Mouse (Mus musculus) left cerebral cortex, postnatal 36 days (tissue): Measurements from ENCODE around the gene Iffo1. TPM values are rescaled to one million over a fixed set of nuclear protein-coding genes. Genes with fewer than 3 reads are reported as not detected.

Experiments
- DNase-seq, 2 experiments: peaks; one replicate each; pipeline ENCODE4 v3.0.0; 2021 to 2022; ENCODE audit warnings: low spot score in 2 of 2, mixed read lengths in 1 of 2
- intact Hi-C: fragments of 180-260 bp; cut with DNase I; formaldehyde crosslinking; loops from one replicate; pipeline ENCODE4 v1.15.1; 2025
- microRNA-seq: library from miRNA; unstranded; fragments of <30 nt; microRNA quantifications from one replicate; pipeline ENCODE4 v1.2.0, GENCODE M21; 2022
- total RNA-seq, 2 experiments: library from RNA; stranded (reverse); gene quantifications; 2 replicates each; pipeline ENCODE4 v1.2.3; 2021

Iffo1 gene
- total RNA-seq, 2 experiments from 2014 or later, result 63.0 to 67.2 TPM

DNA sequence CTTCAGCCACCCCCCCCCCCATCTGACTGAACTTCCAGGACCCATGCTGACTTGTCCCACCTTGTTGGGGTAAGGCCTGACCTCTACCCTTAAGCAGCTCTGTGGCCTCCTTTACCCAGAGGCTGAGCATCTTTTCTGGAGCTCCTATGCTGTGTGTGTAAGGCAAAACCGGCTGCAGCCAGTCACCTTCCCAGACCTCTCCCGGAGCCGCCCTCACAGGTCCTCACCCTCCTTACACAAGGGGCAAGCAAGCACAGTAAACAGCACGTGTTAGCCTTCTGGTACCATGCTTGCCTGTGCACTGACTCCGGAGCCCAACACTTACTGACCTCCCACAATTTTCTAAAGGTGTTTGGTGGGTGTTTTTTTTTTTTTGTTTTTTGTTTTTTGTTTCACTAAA lies 30.4 kb downstream of the Iffo1 start:
- intact Hi-C loops, result no loop called here
- DNase-seq, result no peak

DNA sequence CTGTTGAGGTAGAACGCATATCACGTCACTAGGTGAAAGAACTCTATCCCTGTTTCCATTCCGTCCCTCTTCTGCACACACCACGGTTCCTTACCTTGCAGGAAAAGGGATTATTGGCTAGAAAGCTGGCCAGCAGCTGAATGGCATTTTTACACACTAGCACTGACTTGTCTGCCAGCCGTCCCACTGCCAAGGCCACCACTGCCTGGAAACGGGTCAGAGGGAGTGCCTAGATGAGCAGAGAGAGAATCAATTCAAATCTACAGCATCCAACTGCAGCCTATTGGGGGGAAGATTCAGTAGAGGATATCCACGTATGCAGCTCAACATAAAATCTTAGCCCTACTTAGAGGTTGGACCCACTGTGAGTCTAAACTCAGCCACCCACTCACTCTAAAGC lies 34.6 kb downstream of the Iffo1 start:
- intact Hi-C loops, result no loop called here
- DNase-seq, result no peak

DNA sequence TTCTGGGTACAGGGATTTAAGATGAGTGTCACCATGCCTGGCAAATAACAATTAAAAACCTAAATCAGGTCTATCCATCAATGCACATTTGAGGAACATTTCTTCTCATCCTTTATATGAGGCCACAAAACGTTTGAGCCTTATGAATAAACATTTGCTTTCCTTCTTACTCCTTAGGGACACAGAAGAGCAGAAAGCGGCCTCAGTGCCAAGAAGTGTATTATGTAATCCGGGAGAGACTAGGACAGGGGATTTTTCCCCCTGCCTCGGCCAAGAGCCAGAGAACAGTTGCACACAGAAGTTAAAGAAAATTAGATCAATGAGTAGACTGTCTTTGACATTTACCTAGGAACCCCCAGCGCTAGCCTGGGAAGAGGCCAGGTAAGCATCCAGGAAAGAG lies 37.1 kb downstream of the Iffo1 start:
- peak in 1 of 2 experiments; percentile 28 for DNase-seq
- intact Hi-C loops, result no loop called here

DNA sequence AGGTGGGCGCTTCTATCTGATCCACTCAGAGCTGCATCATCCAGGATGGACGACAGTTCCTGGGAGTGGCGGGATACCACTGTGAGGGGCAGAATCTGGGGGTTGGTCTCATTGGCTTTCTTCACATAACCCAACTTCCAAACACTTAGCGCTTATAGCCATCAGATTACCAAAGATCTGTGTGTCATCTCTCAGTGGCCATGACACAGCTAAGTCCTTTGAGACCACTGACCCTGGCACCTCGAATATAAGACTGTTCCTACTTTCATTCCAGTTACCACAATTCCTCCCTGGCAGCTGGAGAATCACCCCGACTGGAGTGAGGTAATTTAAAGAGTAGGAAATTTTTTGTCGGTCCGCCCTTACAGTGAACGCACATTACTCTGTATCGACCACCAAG lies 41.2 kb downstream of the Iffo1 start:
- DNase-seq, result no peak
- intact Hi-C loops, result no loop called here

DNA sequence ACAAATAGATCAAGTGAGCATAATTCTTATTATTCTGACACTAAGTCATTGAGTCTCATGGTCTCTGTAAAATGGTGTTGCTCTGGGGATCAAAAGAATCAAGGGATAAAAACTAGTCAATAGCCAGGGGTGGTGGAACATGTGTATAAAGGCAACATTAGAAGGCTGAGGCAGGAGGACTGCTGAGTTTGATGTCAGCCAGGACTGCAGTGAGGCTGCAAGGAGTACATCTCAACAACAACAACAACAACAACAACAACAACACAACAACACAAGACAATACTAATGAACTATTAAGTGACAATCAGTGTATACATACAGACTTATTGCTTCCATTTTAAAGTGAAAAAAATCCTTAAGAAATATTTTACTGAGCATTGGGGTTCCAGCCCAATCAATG lies 45.8 kb downstream of the Iffo1 start:
- no peak for DNase-seq
- intact Hi-C loops, result no loop called here

DNA sequence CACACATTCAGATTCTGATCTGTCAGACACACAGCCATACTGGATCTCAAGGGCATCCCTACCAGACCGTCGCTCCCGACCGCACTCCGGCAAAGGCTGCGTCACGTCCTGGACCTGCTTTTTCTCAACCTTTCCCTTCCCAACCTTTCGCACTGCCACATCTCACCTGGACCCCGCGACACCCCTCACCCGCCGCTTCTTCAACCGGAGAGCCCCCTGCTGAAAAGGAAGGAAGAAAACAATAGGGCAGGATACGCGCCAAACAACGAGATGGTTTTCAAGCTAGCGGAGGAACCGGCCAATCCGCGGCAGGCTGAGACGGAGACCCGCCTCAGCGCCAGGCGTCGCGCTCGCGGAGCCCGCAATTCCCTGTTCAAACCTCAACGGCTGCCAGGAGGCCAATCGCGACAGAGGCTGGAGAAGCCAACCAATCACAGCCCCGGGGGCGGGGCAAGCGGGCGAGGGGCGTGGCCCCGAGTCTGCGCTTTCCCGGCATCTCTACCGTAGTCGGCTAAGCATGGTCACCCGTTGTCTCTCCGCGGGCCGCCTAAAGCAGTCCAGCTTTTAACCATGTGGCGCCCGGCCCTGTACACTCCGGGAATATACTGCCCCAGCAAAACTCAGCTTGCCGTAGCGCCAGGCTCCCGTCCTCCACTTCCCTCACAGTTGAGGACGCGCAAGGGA lies 46.4 kb downstream of the Iffo1 start, which contains the start of the genes Ncapd2 and Mrpl51:
Gene Ncapd2, minus strand, starts transcription at position 370 of the 684 bp plus-strand sequence.
Gene Mrpl51, plus strand, starts transcription at position 470 of the 684 bp plus-strand sequence.
- DNase-seq, result peak; percentile 96
- intact Hi-C loops, result no loop called here

DNA sequence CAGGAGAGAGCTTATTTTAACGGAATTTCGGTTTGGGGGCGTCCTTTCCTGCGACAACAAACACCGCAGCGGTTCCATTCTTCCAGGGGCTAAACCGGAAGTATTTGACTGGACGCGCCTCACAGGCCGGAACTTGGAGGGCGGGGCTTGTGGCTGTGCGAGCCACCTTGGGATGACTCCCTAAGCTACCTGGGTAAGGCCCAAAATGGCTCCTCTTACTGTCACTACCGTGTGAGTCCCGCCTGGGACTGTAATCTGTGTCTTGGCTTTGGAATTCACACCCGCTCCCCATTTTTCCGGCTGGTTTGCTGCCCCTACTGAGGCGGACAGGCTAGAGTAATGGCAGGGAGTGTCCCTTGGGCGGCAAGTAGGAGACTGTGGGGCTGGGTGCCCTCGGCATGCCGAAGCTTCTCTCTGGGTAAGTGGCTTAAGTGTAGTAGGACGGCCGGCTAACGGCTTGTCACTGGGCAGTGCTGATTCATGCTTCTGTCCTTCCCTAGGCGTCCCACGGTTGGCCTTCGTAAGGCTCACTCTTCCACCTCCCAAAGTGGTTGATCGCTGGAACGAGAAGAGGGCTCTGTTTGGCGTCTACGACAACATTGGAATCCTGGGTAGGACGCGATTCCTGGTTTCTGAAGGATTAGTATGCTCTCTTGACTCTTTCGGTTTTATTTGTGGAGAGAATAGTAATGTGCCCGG lies 47.1 kb downstream of the Iffo1 start:
- peak; percentile 90 to 93 for DNase-seq
- intact Hi-C loops, result no loop called here

DNA sequence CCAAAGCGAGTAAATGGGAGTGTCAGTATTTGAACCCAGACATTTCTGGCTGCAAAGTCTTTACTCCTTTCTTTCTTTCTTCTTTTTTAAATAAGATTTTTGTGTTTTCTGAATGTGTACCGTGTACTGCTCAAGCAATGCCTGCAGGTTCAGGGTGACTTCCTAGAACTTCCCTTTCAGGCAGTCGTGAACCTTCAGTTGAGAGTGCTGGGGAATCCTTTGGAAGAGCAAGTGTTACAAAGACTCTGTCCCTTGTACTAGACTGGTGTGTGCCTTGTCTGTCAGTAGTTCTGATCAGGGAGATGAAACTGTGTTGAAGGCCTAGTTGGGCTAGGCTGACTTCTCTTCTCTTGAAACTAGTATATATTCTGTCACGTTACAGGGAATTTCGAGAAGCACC lies 47.8 kb downstream of the Iffo1 start:
- intact Hi-C loops, result no loop called here
- no peak for DNase-seq

DNA sequence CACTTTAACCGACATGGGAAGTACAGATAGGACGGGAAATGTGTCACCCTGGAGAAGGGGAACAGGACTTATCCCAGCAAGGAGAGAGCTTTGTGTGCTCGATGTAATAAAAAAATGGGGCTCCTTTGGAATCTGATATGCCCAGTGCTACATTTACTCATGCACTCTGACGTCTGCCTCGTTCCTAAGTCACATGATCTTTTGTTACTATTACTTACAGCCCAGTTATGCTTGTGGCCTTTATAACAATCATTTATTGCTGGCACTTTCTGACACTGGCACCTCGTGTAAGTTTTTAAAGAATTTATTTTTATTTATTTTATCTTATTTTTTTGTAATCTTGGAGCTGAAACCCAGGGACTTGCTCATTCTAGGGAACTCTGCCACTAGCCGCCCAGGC lies 48.3 kb downstream of the Iffo1 start:
- intact Hi-C loops, result no loop called here
- no peak for DNase-seq

DNA sequence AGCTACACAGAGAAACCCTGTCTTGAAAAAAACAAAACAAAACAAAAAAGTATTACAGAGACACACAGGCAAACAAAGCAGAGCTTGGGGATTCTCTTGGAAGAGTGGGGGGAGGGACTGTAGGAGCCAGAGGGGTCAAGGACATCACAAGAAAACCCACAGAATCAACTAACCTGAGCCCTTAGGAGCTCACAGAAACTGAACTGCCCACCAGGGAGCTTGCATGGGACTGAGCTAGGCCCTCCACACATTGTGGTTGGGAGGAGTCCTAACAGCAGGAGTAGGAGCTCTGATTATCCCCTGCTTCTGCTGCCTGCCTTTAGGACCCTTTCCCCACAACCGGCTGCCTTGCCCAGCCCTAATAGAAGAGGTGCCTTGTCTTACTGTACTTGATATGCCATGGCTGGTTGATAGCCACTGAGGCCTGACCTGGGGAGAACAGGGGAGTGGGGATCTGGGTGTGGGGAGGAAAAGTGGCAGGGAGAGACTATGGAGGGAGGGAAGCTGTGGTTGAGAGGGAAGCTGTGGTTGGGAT lies 50.6 kb downstream of the Iffo1 start:
- intact Hi-C loops, result no loop called here
- no peak for DNase-seq

DNA sequence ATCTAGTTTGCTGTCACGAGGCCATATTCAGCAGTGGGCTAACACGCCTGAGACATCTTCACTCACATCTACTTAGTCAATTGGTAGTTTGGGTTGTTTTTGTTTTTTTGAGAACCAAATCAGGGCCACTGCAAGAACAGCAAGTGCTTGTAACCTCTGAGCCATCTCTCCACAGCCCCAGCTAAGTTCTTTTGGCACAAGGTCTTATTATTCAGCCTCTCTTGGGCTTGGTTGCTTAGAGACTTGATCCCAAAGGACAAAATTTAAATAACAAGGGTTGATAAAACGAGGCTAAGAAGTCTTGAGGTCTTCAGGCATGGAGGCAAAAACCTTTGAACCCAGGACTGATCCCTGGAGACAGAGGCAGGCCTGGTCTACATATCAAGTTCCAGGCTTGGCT lies 51.3 kb downstream of the Iffo1 start:
- intact Hi-C loops, result no loop called here
- no peak for DNase-seq

DNA sequence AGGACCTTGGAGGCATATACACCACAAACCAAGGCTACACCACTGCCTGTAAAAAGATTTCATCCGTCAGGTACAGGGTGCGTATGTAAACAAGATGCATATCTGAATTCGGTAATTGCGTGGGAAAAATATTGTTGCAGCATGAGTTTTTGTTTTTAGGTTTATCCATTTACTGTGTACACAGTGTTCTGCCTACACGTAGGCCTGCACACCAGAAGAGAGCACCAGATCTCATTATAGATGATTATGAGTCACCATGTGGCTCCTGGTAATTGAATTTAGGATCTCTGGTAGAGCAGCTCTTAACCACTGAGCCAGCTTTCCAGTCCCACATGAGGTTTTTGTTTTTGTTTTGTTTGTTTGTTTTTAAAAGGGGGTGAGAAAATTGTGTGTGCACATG lies 52.1 kb downstream of the Iffo1 start:
- intact Hi-C loops, result no loop called here
- no peak for DNase-seq

DNA sequence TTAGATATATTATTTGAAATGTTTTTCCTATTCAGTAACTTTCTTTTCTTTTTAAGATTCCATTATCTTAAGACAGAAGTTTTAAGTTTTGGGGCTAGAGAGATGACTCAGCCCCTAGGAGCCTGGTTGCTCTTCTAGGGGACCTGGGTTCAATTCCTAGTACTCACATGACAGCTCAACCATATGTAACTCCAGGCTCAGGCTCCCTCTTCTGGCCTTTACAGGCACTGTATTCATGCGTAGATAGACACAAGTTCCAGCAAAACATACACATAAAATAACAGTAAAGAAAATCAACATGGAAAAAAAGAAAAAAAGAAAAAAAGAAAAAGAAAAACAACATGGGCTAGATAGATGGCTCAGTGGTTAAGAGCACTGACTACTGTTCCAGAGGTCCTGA lies 65.4 kb downstream of the Iffo1 start:
- intact Hi-C loops, result no loop called here

More for the DNA sequence above, 65.4 kb downstream of the Iffo1 start:
- no peak for DNase-seq

Small RNA genes within 50 kb of the gene (microRNA-seq; reads per million reads assigned to microRNA genes)
- gene Mir3098, result not detected
- 1.8 reads per million for gene Mir7045

Other genes starting within 250 kb of the Iffo1 start
- gene Lag3, start 233.5 kb upstream of the Iffo1 start, total RNA-seq, result 1 to 10 TPM; 2.7 to 3.1 TPM
- gene Ptms, start 225.1 kb upstream of the Iffo1 start, total RNA-seq, result 1,000 to 10,000 TPM in 1 of 2 experiments, 100 to 1,000 TPM in 1; 913 to 1,047 TPM
- 100 to 1,000 TPM; 606 to 697 TPM for gene Mlf2, start 213.9 kb upstream of the Iffo1 start, total RNA-seq
- gene Cops7a, start 179.7 kb upstream of the Iffo1 start, total RNA-seq, result 100 to 1,000 TPM; 153 to 170 TPM
- gene Pianp, start 148.5 kb upstream of the Iffo1 start, total RNA-seq, result 100 to 1,000 TPM; 179 to 184 TPM
- gene Zfp384, start 136.1 kb upstream of the Iffo1 start, total RNA-seq, result 10 to 100 TPM; 33.3 to 52.7 TPM
- 10 to 100 TPM; 55.2 to 63.9 TPM for gene Ing4, start 105.5 kb upstream of the Iffo1 start, total RNA-seq
- gene Acrbp, start 95.6 kb upstream of the Iffo1 start, total RNA-seq, result 10 to 100 TPM in 1 of 2 experiments, 1 to 10 TPM in 1; 8.3 to 13.4 TPM
- gene Lpar5, start 77.3 kb upstream of the Iffo1 start, total RNA-seq, result under 1 TPM; 0.48 to 0.84 TPM
- 100 to 1,000 TPM; 153 to 166 TPM for gene Chd4, start 49.3 kb upstream of the Iffo1 start, total RNA-seq
- 10 to 100 TPM; 26.4 to 26.6 TPM for gene Nop2, start 13.3 kb upstream of the Iffo1 start, total RNA-seq
- gene Gapdh, start 21.2 kb downstream of the Iffo1 start, total RNA-seq, result 1,000 to 10,000 TPM; 2,336 to 2,609 TPM
- gene Ncapd2, start 46.5 kb downstream of the Iffo1 start, total RNA-seq, result 10 to 100 TPM; 24.2 to 30.2 TPM
- 10 to 100 TPM; 63.3 to 66.1 TPM for gene Mrpl51, start 46.6 kb downstream of the Iffo1 start, total RNA-seq
- gene Vamp1, start 70.3 kb downstream of the Iffo1 start, total RNA-seq, result 100 to 1,000 TPM; 101 to 114 TPM
- 1 to 10 TPM; 3.7 to 4.9 TPM for gene Tapbpl, start 86.6 kb downstream of the Iffo1 start, total RNA-seq
- gene Cd27, start 91.8 kb downstream of the Iffo1 start, total RNA-seq, result not detected
- not detected for gene Tuba3a, start 140.8 kb downstream of the Iffo1 start, total RNA-seq
- gene Ltbr, start 168.6 kb downstream of the Iffo1 start, total RNA-seq, result 1 to 10 TPM; 7.4 to 8.4 TPM
- 1 to 10 TPM; 2.4 to 2.9 TPM for gene Scnn1a, start 175.4 kb downstream of the Iffo1 start, total RNA-seq
- 10 to 100 TPM; 11.1 to 11.8 TPM for gene Tnfrsf1a, start 204.1 kb downstream of the Iffo1 start, total RNA-seq
- under 1 TPM; 0.11 to 0.30 TPM for gene Plekhg6, start 235.6 kb downstream of the Iffo1 start, total RNA-seq